15 mouse cellular contexts compared by ENCODE assay signal in the genomic region with DNA sequence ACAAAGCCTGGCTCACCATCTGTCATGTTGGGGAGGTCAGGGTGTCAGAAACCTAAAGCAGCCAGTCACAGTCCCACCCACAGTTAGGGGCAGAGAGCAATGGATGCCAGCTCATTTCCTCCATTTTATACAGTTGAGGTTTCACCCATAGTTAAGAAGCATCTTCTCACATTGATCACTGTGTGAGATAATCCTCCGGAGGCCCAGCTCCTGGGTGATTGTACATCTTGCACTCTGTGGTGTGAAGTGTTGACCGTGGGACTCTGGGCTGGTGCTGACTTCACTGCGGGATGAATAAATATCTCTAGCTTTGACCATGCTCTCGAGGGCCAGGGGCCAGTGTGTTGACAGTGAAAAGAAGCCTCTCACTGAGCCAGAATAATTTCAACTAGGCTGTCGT.
"Had no signal": no experiment of that assay in that cellular context is flagged by ENCODE, and none has a peak within 500 bp of the region (broad histone marks: within the 10 kb centered on the region; RNA-seq: fewer than 3 reads in every experiment).

No protein-coding gene starts in this region.

- H3K27ac ChIP-seq: kidney, postnatal 0 days; layer of hippocampus, adult 2 months; liver, embryonic 13.5 days; neural tube, embryonic 13.5 days had no signal

- H3K4me3 ChIP-seq: layer of hippocampus, adult 2 months; liver, embryonic 13.5 days; neural tube, embryonic 13.5 days had no signal

- DNase-seq: kidney, adult 2 months; kidney, postnatal 25 days; layer of hippocampus, adult 9-11 months; liver, embryonic 13.5 days; lung, adult 2 months; lung, postnatal 14 days; lung, postnatal 4 days; midbrain, embryonic 14.5 days; retina, postnatal 1 day; right cerebral cortex, postnatal 25 days; thymus, adult 18-20 months; thymus, postnatal 14 days had no signal

- H3K27me3 ChIP-seq: liver, embryonic 13.5 days; neural tube, embryonic 13.5 days had no signal

- H3K9me3 ChIP-seq: liver, embryonic 13.5 days; neural tube, embryonic 13.5 days had no signal

- H3K36me3 ChIP-seq: liver, embryonic 13.5 days; neural tube, embryonic 13.5 days had no signal

- H3K4me1 ChIP-seq: neural tube, embryonic 13.5 days had no signal
